Mouse (Mus musculus) hindbrain, postnatal 0 days (tissue): ENCODE measurements around the gene Cers2. TPM values are rescaled to one million over a fixed set of nuclear protein-coding genes. Genes with fewer than 3 reads are reported as not detected.
"Not testable (repeated sequence)": the region's sequence is repeated elsewhere in the genome, so short reads cannot be mapped to it uniquely, and the experiment has no call there.

ENCODE experiments used
- ATAC-seq: fragments of 200-750 bp; cut with Nextera tagmentation; 2 replicates; pipeline ENCODE4 v1.8.0; 2017; ENCODE audit warnings: mild to moderate bottlenecking, moderate TSS enrichment, moderate library complexity
- DNase-seq: peaks from one replicate; pipeline ENCODE4 v3.0.0-alpha.2; 2015; ENCODE audit warnings: low spot score
- H3K27ac ChIP-seq: fragments of 300-500 bp; sonication (generic); 2 replicates; pipeline ENCODE4 v1.5.1; 2014; ENCODE audit warnings: mild to moderate bottlenecking
- H3K27me3 ChIP-seq: fragments of 300-500 bp; sonication (generic); 2 replicates; pipeline ENCODE4 v1.6.1; 2014; ENCODE audit warnings: low read length, mixed read lengths; ENCODE audit not compliant: insufficient read depth
- H3K36me3 ChIP-seq: fragments of 300-500 bp; sonication (generic); 2 replicates; pipeline ENCODE4 v1.6.1; 2014; ENCODE audit warnings: low read length, mixed read lengths; ENCODE audit not compliant: insufficient read depth
- H3K4me1 ChIP-seq: fragments of 300-500 bp; sonication (generic); 2 replicates; pipeline ENCODE4 v1.6.1; 2014; ENCODE audit warnings: antibody characterized with exemption, low read length, mixed read lengths; ENCODE audit not compliant: insufficient read depth
- H3K4me2 ChIP-seq: fragments of 300-500 bp; sonication (generic); 2 replicates; pipeline ENCODE4 v1.6.1; 2014; ENCODE audit warnings: low read depth, mild to moderate bottlenecking, low read length, moderate library complexity, mixed read lengths
- H3K4me3 ChIP-seq: fragments of 300-500 bp; sonication (generic); 2 replicates; pipeline ENCODE4 v1.5.1; 2014; ENCODE audit warnings: low read length
- H3K9ac ChIP-seq: fragments of 300-500 bp; sonication (generic); replicated peaks from 2 replicates; pipeline ENCODE4 v1.6.1; 2014; ENCODE audit warnings: mild to moderate bottlenecking, low read length, moderate library complexity, mixed read lengths
- H3K9me3 ChIP-seq: fragments of 300-500 bp; sonication (generic); 2 replicates; pipeline ENCODE4 v1.6.1; 2016; ENCODE audit warnings: low read length, mixed read lengths
- CTCF ChIP-seq: IDR thresholded peaks from 2 replicates; pipeline ENCODE4 v1.5.1; 2016; ENCODE audit warnings: antibody characterized with exemption, control low read depth, low read depth
- WGBS: fragments of 180-500 bp; shearing (Covaris S2); extraction: QIAGEN DNeasy Blood & Tissue Kit; methylation state at CpG from one replicate; pipeline ENCODE4 v1.1.7; 2014; 5-methylcytosine and 5-hydroxymethylcytosine counted together
- polyA plus RNA-seq: library from polyadenylated mRNA; unstranded; fragments of >200 nt; fragmentation: Nextera tagmentation; extraction: Ambion mirVana; gene quantifications from 2 replicates; pipeline ENCODE4 v1.2.1, GENCODE M21; 2015
- total RNA-seq: library from RNA; depleted of rRNA; stranded (reverse); fragments of >200 nt; gene quantifications from 2 replicates; pipeline ENCODE4 v1.2.3, GENCODE M21; 2014

The Cers2 gene
- total and polyA plus RNA-seq, 2 experiments from 2014 or later = 64.0 to 87.4 TPM

DNA sequence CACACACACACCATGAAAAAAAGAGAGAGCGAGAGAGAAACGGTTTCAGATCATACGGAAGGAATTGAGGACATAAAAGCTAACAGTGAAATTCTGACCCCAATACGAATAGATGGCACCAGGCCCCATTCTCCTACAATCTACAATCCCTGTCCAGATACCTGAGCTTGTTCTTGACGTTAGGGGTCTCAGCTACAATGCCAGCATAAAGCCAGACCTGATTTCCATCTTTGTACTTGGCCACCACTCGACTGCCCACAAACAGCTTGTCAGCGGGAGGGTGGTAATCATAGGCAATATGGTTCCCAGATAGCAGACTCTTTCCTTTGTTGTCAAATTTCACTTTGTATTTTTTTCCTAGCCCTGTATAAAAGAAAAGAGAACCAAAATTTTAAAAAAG, 31.9 kb downstream of the Cers2 start:
- no peak overlapping the region for H3K4me3 ChIP-seq
- no peak for TF ChIP-seq CTCF
- WGBS = 93% methylated on average over 7 of the region's 7 CpGs
- DNase-seq = no peak
- ATAC-seq = no peak
- H3K27me3 ChIP-seq = no peaks in the 10 kb centered on the region
- H3K4me1 ChIP-seq = no peaks in the 10 kb centered on the region
- H3K9ac ChIP-seq = no peak overlapping the region
- no peak overlapping the region for H3K4me2 ChIP-seq
- no peak overlapping the region for H3K27ac ChIP-seq
- H3K9me3 ChIP-seq = no peaks in the 10 kb centered on the region
- peaks cover 60% of the 10 kb centered on the region for H3K36me3 ChIP-seq

DNA sequence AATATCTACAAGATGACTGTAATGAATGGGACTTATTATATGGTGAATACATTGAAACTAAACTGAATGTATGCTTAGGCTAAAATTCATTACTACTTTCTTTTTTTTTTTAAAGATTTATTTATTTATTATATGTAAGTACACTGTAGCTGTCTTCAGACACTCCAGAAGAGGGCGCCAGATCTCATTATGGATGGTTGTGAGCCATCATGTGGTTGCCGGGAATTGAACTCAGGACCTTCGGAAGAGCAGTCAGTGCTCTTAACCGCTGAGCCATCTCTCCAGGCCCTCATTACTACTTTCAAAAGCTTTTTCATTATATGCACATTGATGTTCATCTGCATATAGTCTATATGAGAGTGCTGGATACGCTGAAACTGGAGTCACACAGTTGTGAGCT, 33.8 kb downstream of the Cers2 start:
- H3K27ac ChIP-seq, ATAC-seq, H3K9ac ChIP-seq, H3K27me3 ChIP-seq, H3K4me1 ChIP-seq, H3K9me3 ChIP-seq, DNase-seq, H3K4me3 ChIP-seq, H3K4me2 ChIP-seq: not testable (repeated sequence)
- H3K36me3 ChIP-seq = peaks cover 59% of the 10 kb centered on the region
- 97% methylated on average over 5 of the region's 5 CpGs for WGBS

DNA sequence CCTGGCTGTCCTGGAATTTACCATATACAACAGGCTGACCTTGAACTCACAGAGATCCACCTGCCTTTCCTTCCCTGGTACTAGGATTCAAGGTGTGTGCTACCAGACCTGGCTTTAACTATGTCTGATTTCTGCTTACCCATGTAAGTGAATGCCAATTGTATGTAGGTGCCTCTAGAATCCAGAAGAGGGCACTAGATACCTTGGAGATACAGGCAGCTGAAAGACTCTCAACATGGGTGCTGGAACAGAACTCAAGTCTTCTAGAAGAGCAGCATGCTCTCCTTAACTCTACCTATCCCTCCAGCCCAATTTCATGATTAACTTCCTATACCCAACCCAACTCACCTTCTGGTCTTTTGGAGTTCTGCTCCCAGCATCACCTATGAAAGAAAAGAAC, 34.9 kb downstream of the Cers2 start:
- Histone ChIP-seq H3K36me3 (peaks cover 60% of the 10 kb centered on the region), H3K27me3 (no peaks in the 10 kb centered on the region), H3K9ac (no peak overlapping the region), H3K4me3 (no peak overlapping the region), H3K4me2 (no peak overlapping the region), H3K4me1 (no peaks in the 10 kb centered on the region), H3K9me3 (no peaks in the 10 kb centered on the region), H3K27ac (no peak overlapping the region)
- DNase-seq = peak; percentile 63
- peak; percentile 24; the same call in 1 of the 2 replicates for ATAC-seq
- peak; percentile 72 for TF ChIP-seq CTCF

DNA sequence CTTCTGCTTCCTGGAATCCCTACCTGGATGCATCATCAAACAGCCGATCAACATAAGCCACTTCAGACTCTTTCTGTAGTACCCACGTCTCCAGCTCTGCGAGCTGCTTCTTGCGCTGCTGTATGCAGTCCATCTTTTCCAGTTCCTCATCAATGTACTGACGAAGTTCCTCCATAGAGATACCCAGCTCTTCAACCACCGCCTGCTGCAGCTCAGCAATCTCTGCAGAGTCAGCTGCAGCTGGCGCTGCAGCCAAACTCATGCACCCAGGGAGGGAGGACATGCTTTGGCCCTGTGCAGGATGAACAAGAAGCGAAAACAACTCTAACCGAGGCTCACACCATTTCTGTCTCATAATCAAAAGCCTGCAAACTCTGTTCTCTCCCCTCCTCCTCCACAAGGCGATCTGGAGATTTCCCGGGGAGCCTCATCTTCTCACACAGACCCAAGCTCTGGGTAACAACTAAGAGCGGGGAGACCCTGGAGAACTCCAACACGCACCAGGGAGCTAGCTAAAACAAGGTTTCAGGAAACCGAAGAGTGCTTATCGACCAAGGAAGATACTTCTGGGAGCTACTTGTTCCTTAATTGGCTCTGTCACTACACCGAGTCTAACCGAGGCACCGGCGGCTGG, 41.4 kb downstream of the Cers2 start:
- H3K9ac ChIP-seq, H3K27ac ChIP-seq, H3K27me3 ChIP-seq, H3K9me3 ChIP-seq, DNase-seq, H3K4me1 ChIP-seq: not testable (repeated sequence)
- 29% methylated on average over 8 of the region's 19 CpGs for WGBS
- Histone ChIP-seq H3K4me3 (peak overlapping the region; percentile 45), H3K4me2 (peak overlapping the region; percentile 52; the same call in 1 of the 2 replicates), H3K36me3 (peaks cover 20% of the 10 kb centered on the region)
- 0 out of 2 replicates have a peak, but pooled peaks have one; percentile 30 for ATAC-seq

DNA sequence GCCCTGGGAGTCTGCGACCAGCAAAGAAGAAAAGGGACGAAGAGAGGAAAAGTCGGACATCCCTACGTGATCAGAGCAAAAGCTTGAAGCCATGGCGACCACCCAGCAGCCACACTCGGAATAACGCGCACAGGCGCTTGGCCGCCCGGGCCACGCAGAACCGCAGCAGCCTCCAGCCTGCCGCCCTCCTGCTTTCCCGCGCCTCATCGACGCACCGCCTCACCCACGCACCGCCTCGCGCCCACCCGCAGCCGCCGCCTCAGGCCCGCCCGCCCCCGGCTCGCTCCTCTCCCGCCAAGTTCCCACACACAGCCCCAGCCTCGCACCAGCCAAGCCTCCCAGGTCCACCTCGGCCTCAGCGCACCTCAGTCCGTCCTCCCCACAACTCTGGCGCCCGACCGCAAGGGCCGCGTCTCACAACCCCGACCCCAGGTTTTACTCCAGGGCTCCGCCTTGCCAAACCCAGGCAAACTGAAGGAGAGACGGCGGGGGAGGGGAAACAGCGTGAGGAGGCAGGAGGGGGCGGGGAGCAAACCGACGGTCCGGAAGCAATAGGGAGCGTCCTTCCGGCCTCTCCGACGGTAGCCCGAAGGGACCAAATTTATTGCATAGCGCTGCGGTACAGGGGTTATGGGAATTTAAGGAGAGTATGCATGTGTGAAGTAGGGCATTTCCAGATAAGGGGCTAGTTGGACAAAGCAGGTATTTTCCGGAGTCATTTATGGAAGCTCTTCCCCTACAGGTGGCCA, 42.3 kb downstream of the Cers2 start, which contains the start of gene Setdb1:
Gene Setdb1 (minus strand): TSS at position 502 of the 749 bp plus-strand sequence.
- DNase-seq (peak; percentile 98), ATAC-seq (peak; percentile 96)
- not testable (repeated sequence) for H3K27me3 ChIP-seq, H3K4me1 ChIP-seq, H3K9me3 ChIP-seq
- peak within 1 kb of the TSS; percentile 45 for H3K4me3 ChIP-seq
- H3K9ac ChIP-seq = peak within 1 kb of the TSS; percentile 28; the same call in 1 of the 2 replicates
- H3K4me2 ChIP-seq = peak within 1 kb of the TSS; percentile 52
- H3K36me3 ChIP-seq = peaks cover 14% of the 10 kb centered on the region; the same call in 1 of the 2 replicates
- peak within 1 kb of the TSS; percentile 56; the same call in 1 of the 2 replicates for H3K27ac ChIP-seq
- WGBS = under 1% methylated on average over 33 of the region's 57 CpGs

DNA sequence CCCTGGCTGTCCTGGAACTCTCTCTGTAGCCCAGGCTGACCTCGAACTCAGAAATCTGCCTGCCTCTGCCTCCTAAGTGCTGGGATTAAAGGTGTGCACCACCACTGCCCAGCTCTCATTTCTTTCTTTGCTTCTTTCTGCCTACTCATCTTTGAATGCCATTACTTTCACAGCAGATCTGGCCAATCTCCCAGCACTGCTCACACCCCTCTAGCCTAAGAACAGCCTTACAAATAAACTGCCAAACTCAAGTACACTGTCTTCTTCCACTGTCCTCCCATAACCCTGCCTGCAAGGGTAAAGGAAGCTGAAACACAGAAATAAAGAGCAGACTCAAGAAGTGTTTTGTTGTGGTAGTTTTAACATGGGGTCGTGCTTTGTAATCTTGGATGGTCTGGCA, 43.2 kb downstream of the Cers2 start:
- Histone ChIP-seq H3K4me2 (no peak overlapping the region), H3K27me3 (no peaks in the 10 kb centered on the region), H3K4me3 (no peak overlapping the region), H3K9me3 (no peaks in the 10 kb centered on the region), H3K36me3 (peaks cover 11% of the 10 kb centered on the region; the same call in 1 of the 2 replicates), H3K4me1 (no peaks in the 10 kb centered on the region), H3K9ac (no peak overlapping the region), H3K27ac (no peak overlapping the region)
- no peak for ATAC-seq
- 89% methylated on average over 2 of the region's 2 CpGs for WGBS
- no peak for DNase-seq
- no peak for TF ChIP-seq CTCF

DNA sequence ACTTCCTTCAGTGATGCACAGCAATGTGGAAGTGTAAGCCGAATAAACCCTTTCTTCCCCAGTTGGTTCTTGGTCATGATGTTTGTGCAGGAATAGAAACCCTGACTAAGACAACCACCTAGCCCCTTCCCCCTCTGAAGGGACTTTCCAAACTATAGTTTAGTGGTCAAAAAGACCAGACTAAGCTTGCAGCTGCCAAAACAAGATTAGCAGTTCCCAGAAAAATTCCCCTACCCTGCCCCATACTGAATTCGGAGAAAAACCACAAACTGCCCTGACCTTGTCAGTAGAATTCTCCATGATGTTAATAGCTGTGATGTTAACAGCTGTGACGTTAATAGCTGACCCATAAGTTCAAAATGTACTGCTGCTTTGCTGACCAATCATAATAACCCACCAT, 45.7 kb downstream of the Cers2 start:
- H3K4me2 ChIP-seq, H3K9me3 ChIP-seq, H3K4me1 ChIP-seq, H3K36me3 ChIP-seq, DNase-seq, H3K27me3 ChIP-seq, ATAC-seq, H3K4me3 ChIP-seq, H3K9ac ChIP-seq, H3K27ac ChIP-seq: not testable (repeated sequence)
- WGBS = 80% methylated on average over 3 of the region's 3 CpGs
